Mouse (Mus musculus): ENCODE data around the gene Utrn. TPM values are rescaled to one million over a fixed set of nuclear protein-coding genes. Genes with fewer than 3 reads are reported as not detected.
A peak's percentile ranks its signal among the peaks of the same experiment; 100 is the strongest.

The Utrn gene
- total RNA-seq, 2 experiments from 2014 or later, result 20.1 to 28.1 TPM

DNA sequence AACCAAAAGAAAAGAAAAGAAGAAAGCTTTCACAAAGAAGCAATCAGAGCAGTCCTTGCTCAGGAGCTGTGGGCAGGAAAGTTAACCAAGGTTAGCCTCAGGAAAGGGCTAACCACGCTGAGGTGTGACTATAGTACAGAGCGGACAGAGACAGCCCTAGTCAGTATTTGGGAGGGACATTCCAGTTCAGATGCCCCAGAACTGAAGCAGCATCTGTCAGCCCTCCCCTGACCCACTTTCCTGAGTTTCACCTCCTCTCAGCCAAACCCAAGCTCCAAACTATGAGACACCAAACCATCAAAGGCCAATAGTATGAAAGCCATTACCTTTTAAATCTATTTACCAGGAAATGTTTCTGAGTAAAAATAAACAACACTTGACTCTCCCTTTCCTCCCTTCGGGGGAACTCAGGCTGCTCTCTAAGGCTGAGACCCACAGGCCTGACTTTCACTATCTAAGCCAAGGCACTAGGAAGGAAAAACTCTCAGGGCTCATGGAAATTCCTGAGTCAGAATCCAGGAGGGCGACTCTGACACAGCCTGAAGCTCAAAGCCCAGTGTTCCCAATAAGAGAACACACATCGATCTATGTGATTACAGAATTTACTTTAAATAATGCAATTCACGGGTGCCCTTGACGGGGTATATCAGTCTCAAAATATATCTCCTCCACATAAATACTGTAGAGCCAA, 18.2 kb downstream of the Utrn start:
- Histone ChIP-seq H3K27ac (peak overlapping the region; percentile 76), H3K4me3 (peak overlapping the region; percentile 19; the same call in 1 of the 2 replicates)
- intact Hi-C loops (cut with DNase I), result no loop called here
- no peak for TF ChIP-seq CTCF (IDR thresholded peaks at IDR 0.05)
- no peak for DNase-seq

- intact Hi-C loops (cut with DNase I), result no loop called here
- Histone ChIP-seq H3K27ac (0 out of 2 replicates have a peak overlapping the region, but pooled peaks have one; percentile 1), H3K4me3 (no peak overlapping the region)
- DNase-seq, result no peak
- TF ChIP-seq CTCF (IDR thresholded peaks at IDR 0.05), result no peak
Measured at GRCm38 (mm10) chr10:12848322-12849108, 20.6 kb downstream of the Utrn start.

- no peak overlapping the region for H3K27ac ChIP-seq
- intact Hi-C loops (cut with DNase I), result no loop called here
- TF ChIP-seq CTCF (IDR thresholded peaks at IDR 0.05), result no peak
- H3K4me3 ChIP-seq, result no peak overlapping the region
- no peak for DNase-seq
Measured at GRCm38 (mm10) chr10:12842543-12842942, 26.6 kb downstream of the Utrn start.

DNA sequence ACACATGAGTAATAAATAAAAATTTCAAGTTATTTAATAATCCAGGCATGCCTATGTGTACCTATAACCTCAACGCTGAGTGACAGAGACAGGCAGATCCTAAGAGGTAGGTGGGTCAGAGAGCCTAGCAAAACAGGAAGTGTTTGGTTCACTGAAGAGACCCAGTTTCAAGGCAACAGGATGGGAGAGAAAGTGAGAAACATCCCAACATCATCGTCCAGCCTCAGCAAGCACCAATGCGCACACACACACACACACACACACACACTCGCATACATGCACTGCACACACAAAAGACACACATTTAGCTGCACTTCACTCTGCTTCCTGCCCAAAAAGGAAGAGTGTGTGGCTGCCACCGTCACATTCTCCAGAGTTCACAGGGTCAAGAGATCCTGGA, 27.7 kb downstream of the Utrn start:
- intact Hi-C loops (cut with DNase I), result no loop called here
- H3K27ac ChIP-seq, result no peak overlapping the region
- TF ChIP-seq CTCF (IDR thresholded peaks at IDR 0.05), result no peak
- no peak for DNase-seq
- no peak overlapping the region for H3K4me3 ChIP-seq

DNA sequence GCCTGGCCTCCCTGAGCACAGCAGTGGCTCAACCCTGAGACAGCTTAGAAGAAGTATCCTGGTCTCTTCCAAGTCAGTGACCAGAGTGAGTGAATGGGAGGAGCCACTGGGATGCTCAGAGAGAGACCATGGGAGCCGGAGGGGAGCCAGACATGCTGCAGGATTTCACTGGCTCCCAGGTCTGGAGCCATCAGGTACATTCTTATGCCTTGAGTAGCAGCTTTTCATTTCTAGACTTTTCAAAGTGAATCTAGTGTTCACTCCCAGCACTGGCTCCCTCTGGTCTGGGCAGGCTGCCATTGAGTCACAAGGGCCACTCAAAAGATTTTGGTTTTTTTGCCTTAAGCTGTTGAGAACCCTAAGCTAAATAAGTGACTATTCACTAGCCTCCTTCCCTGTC, 31.5 kb downstream of the Utrn start:
- intact Hi-C loops (cut with DNase I), result no loop called here
- H3K27ac ChIP-seq, result peak overlapping the region; percentile 4; the same call in 1 of the 2 replicates
- DNase-seq, result peak; percentile 67

DNA sequence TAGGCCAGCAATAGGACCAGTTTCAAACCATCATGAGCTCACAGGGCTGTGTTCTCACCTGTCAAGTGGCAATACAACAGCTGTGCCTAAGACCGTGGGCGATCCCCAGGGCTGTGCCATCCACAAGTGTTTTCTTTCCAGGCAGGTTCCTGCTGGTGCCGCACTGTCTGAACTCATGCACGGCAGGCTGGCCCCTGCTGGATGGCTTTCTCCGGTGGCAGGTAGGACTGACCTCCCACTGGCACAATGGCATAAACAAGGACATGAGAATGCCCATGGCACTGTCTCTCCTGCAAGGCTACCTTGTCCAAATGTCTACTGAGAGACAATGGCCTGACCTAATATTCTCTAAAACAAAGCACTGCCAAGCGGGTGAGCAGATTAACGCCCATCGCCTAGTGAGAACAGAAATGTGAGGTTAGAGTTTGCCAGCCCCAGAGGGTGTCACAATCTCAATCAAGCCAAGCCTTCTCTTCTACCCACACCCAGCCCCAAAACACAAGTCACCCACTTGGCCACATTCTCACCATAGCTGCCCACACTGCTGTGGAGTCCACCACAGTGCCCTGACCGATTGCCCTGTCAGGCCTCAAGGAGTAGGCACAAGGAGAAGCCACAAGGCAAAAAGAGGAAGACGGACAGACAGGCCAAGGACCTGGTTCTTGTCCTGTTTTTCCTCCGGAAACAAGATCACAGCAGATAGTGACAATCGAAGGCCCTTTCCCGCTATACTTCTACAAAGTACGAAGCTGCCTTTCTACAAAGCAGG, 32.9 kb downstream of the Utrn start:
- DNase-seq, result no peak
- TF ChIP-seq CTCF (IDR thresholded peaks at IDR 0.05), result no peak
- no peak overlapping the region for H3K4me3 ChIP-seq
- H3K27ac ChIP-seq, result no peak overlapping the region
- intact Hi-C loops (cut with DNase I), result no loop called here

More for the DNA sequence above, 31.5 kb downstream of the Utrn start:
- no peak overlapping the region for H3K4me3 ChIP-seq
- no peak for TF ChIP-seq CTCF (IDR thresholded peaks at IDR 0.05)

GRCm38 (mm10) chr10:12834215-12834614, 35.0 kb downstream of the Utrn start:
- no peak for TF ChIP-seq CTCF (IDR thresholded peaks at IDR 0.05)
- no peak overlapping the region for H3K27ac ChIP-seq
- H3K4me3 ChIP-seq, result no peak overlapping the region
- intact Hi-C loops (cut with DNase I), result no loop called here
- no peak for DNase-seq

DNA sequence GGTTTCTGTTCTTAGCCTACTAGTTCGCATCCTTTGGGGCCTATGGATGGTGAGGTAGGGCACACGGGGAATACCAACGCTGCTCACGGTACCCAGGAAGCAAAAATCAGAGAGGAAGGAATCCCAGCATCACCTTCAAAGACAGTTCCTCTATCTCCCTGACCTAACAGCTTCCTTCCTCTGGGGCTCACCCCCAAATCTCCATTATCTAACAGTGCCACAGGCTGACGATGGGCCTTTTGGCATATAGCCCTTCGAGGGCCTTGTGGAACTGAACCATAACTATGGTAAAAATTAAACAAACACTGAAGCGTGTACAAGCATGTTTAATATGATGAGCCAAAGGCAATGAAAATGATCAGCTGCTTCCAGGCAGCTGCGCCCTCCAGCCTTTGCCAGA, 37.0 kb downstream of the Utrn start:
- H3K27ac ChIP-seq, result 0 out of 2 replicates have a peak overlapping the region, but pooled peaks have one; percentile 12
- no peak for TF ChIP-seq CTCF (IDR thresholded peaks at IDR 0.05)
- DNase-seq, result no peak
- intact Hi-C loops (cut with DNase I), result no loop called here
- no peak overlapping the region for H3K4me3 ChIP-seq

GRCm38 (mm10) chr10:12827778-12828177, 41.4 kb downstream of the Utrn start:
- H3K27ac ChIP-seq, result no peak overlapping the region; the same call in 1 of the 2 replicates
- no peak overlapping the region for H3K4me3 ChIP-seq
- no peak for TF ChIP-seq CTCF (IDR thresholded peaks at IDR 0.05)
- DNase-seq, result no peak
- intact Hi-C loops (cut with DNase I), result no loop called here

GRCm38 (mm10) chr10:12827306-12827705, 41.9 kb downstream of the Utrn start:
- Histone ChIP-seq H3K27ac (no peak overlapping the region; the same call in 1 of the 2 replicates), H3K4me3 (no peak overlapping the region)
- intact Hi-C loops (cut with DNase I), result no loop called here
- no peak for DNase-seq
- TF ChIP-seq CTCF (IDR thresholded peaks at IDR 0.05), result no peak

DNA sequence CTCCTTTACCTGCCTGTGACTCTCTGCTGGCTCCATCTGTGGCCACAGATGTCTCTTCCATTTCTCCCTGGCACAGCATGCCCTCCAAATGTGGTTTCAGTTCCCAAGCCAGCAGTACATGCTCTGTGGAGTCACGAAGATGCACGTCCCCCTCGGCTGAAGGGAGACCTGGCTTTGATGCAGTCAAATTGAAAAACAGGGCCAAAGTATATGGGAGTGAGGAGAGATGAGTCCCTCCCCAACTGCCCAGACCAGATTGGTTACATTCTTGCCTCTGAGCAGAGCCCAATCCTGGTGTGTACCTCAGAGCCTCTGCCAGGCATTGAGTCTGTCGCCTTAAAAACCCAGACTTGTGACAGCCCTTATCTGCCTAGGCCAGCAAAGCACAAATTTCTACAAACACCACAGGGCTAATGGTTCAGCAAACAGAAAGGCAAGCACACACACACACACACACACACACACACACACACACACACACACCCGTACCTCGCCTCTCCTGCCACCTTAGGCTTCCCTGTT, 42.3 kb downstream of the Utrn start:
- H3K27ac ChIP-seq, result peak overlapping the region; percentile 24; the same call in 1 of the 2 replicates
- TF ChIP-seq CTCF (IDR thresholded peaks at IDR 0.05), result no peak
- intact Hi-C loops (cut with DNase I), result no loop called here
- no peak for DNase-seq
- H3K4me3 ChIP-seq, result peak overlapping the region; percentile 9; the same call in 1 of the 2 replicates

- peak overlapping the region; percentile 66 for H3K27ac ChIP-seq
- DNase-seq, result no peak
- TF ChIP-seq CTCF (IDR thresholded peaks at IDR 0.05), result no peak
Measured at GRCm38 (mm10) chr10:12824386-12824785, 44.8 kb downstream of the Utrn start.

More at GRCm38 (mm10) chr10:12824386-12824785, 44.8 kb downstream of the Utrn start:
- intact Hi-C loops (cut with DNase I), result no loop called here
- no peak overlapping the region for H3K4me3 ChIP-seq

Data from gastrocnemius, adult 2 months (tissue).